Mouse (Mus musculus): ENCODE data around the gene Tet2. TPM values are rescaled to one million over a fixed set of nuclear protein-coding genes. Genes with fewer than 3 reads are reported as not detected.

Tet2 gene
- polyA plus RNA-seq, 1 experiment from 2014 or later, result 15.0 TPM

GRCm38 (mm10) chr3:133525578-133525977, 19.4 kb downstream of the Tet2 start:
- H3K36me3 ChIP-seq, result peaks cover 2% of the 10 kb centered on the region; the same call in 1 of the 2 replicates
- H3K9me3 ChIP-seq (replicated peaks), result no peaks in the 10 kb centered on the region
- no peak overlapping the region for H3K27ac ChIP-seq
- 84% methylated on average over 1 of the region's 1 CpGs for WGBS
- H3K4me1 ChIP-seq, result no peaks in the 10 kb centered on the region
- H3K27me3 ChIP-seq (ENCODE audit: low read depth, poor library complexity, severe bottlenecking), result no peaks in the 10 kb centered on the region
- DNase-seq (ENCODE audit: low spot score), result no peak
- H3K4me3 ChIP-seq, result no peak overlapping the region

DNA sequence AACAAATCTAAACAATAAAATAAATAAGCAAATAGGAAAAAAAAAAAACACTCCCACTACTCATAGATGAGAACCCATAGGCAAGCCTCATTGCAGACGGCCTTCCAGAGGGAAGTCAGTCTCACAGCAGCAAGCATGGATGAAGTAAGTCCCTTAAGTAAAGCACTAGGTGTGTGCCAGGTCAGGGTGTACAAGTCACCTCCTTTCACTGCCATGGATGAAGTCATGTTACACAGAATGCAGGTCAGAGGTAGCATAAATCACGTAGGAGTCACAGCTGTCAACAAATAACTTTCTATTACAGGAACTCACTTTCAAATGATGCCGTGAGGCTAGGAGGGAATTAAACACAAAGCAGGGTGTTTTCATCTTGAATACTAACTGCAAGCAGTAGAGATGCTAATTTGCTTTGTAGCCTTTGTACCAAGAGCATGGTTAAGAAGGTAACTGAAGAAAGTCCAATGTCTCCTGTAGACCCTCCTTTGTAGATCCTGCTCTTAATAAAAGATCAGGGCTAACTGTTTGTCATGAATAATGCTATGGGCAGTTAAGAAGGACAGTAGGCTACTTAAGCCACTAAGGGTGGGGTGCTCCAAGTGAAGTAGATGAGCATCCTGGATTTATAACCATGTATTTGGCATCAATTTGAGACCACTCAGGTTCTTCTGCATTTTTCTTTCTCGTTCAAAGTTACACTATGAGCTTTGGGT, 20.4 kb downstream of the Tet2 start:
- no peak for DNase-seq (ENCODE audit: low spot score)
- H3K4me3 ChIP-seq, result no peak overlapping the region
- WGBS, result 85% methylated on average over 4 of the region's 4 CpGs

GRCm38 (mm10) chr3:133523191-133523590, 21.7 kb downstream of the Tet2 start:
- DNase-seq (ENCODE audit: low spot score), result no peak
- Histone ChIP-seq H3K27me3 (ENCODE audit: low read depth, poor library complexity, severe bottlenecking) (no peaks in the 10 kb centered on the region), H3K36me3 (peaks cover 2% of the 10 kb centered on the region; the same call in 1 of the 2 replicates), H3K4me3 (no peak overlapping the region), H3K27ac (no peak overlapping the region), H3K9me3 (replicated peaks) (no peaks in the 10 kb centered on the region), H3K4me1 (no peaks in the 10 kb centered on the region)
- 93% methylated on average over 6 of the region's 6 CpGs for WGBS

More for the DNA sequence above, 20.4 kb downstream of the Tet2 start:
- Histone ChIP-seq H3K36me3 (peaks cover 2% of the 10 kb centered on the region; the same call in 1 of the 2 replicates), H3K27me3 (ENCODE audit: low read depth, poor library complexity, severe bottlenecking) (no peaks in the 10 kb centered on the region), H3K27ac (no peak overlapping the region), H3K4me1 (no peaks in the 10 kb centered on the region), H3K9me3 (replicated peaks) (no peaks in the 10 kb centered on the region)

GRCm38 (mm10) chr3:133522289-133522688, 22.6 kb downstream of the Tet2 start:
- peaks cover 3% of the 10 kb centered on the region; the same call in 1 of the 2 replicates for H3K36me3 ChIP-seq
- no peaks in the 10 kb centered on the region for H3K4me1 ChIP-seq
- WGBS, result 84% methylated on average over 7 of the region's 7 CpGs
- no peak overlapping the region for H3K4me3 ChIP-seq
- H3K27ac ChIP-seq, result no peak overlapping the region
- H3K9me3 ChIP-seq (replicated peaks), result no peaks in the 10 kb centered on the region
- no peak for DNase-seq (ENCODE audit: low spot score)
- H3K27me3 ChIP-seq (ENCODE audit: low read depth, poor library complexity, severe bottlenecking), result no peaks in the 10 kb centered on the region

GRCm38 (mm10) chr3:133518801-133519200, 26.1 kb downstream of the Tet2 start:
- H3K27me3 ChIP-seq (ENCODE audit: low read depth, poor library complexity, severe bottlenecking), result no peaks in the 10 kb centered on the region
- H3K4me1 ChIP-seq, result no peaks in the 10 kb centered on the region
- H3K9me3 ChIP-seq (replicated peaks), result no peaks in the 10 kb centered on the region
- H3K4me3 ChIP-seq, result no peak overlapping the region
- H3K27ac ChIP-seq, result no peak overlapping the region
- H3K36me3 ChIP-seq, result peaks cover 26% of the 10 kb centered on the region
- WGBS, result 89% methylated on average over 3 of the region's 3 CpGs
- DNase-seq (ENCODE audit: low spot score), result no peak

GRCm38 (mm10) chr3:133518116-133518515, 26.8 kb downstream of the Tet2 start:
- H3K4me3 ChIP-seq, result no peak overlapping the region
- WGBS, result 92% methylated on average over 6 of the region's 6 CpGs

DNA sequence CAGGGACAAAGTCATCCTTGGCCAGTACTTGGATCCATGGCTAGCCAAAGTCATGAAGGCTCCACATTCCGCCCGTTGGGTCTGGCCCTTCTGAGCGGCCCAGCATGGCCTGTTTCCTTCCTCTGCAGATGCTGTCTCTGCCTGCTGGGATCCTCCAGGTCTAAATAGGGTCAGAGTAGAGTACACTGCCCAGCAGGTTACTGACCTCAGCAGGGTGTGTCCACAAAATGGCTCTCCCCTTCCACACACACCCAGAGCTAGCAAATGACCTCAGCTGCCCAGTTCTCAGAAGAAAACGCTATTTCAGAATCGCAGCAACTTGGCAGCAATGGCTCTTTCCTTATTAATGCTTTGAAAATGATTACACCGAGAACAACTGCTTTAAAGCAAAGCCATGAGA, 27.5 kb downstream of the Tet2 start:
- DNase-seq (ENCODE audit: low spot score), result no peak
- no peaks in the 10 kb centered on the region for H3K27me3 ChIP-seq (ENCODE audit: low read depth, poor library complexity, severe bottlenecking)
- H3K4me3 ChIP-seq, result no peak overlapping the region
- H3K36me3 ChIP-seq, result peaks cover 37% of the 10 kb centered on the region
- 92% methylated on average over 6 of the region's 6 CpGs for WGBS
- H3K4me1 ChIP-seq, result no peaks in the 10 kb centered on the region
- H3K27ac ChIP-seq, result no peak overlapping the region
- no peaks in the 10 kb centered on the region for H3K9me3 ChIP-seq (replicated peaks)

More at GRCm38 (mm10) chr3:133518116-133518515, 26.8 kb downstream of the Tet2 start:
- no peaks in the 10 kb centered on the region for H3K27me3 ChIP-seq (ENCODE audit: low read depth, poor library complexity, severe bottlenecking)
- DNase-seq (ENCODE audit: low spot score), result no peak
- H3K4me1 ChIP-seq, result no peaks in the 10 kb centered on the region
- H3K9me3 ChIP-seq (replicated peaks), result no peaks in the 10 kb centered on the region
- H3K36me3 ChIP-seq, result peaks cover 32% of the 10 kb centered on the region
- H3K27ac ChIP-seq, result no peak overlapping the region

DNA sequence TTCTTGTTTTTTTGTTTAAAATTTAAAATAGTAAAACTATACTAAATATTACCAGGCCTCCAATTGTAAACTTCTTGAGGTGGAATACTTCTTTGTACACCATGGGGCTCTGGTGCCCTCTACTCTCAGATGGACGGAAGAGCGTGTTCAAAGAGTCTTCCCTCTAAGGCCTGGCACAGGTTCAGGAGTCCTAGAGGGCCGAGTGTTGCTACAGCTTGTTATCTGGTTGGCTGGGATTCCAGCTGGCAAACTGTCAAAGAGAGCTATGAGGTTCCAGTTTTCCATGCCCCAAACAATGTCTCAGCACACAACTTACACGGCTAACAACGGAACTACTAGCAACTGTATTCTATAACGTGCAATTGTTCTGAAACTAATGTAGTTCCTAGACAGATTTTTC, 28.8 kb downstream of the Tet2 start:
- no peak overlapping the region for H3K27ac ChIP-seq
- H3K36me3 ChIP-seq, result peaks cover 50% of the 10 kb centered on the region
- no peak overlapping the region for H3K4me3 ChIP-seq
- no peaks in the 10 kb centered on the region for H3K9me3 ChIP-seq (replicated peaks)
- no peaks in the 10 kb centered on the region for H3K27me3 ChIP-seq (ENCODE audit: low read depth, poor library complexity, severe bottlenecking)
- WGBS, result 96% methylated on average over 6 of the region's 6 CpGs
- DNase-seq (ENCODE audit: low spot score), result no peak
- H3K4me1 ChIP-seq, result no peaks in the 10 kb centered on the region

DNA sequence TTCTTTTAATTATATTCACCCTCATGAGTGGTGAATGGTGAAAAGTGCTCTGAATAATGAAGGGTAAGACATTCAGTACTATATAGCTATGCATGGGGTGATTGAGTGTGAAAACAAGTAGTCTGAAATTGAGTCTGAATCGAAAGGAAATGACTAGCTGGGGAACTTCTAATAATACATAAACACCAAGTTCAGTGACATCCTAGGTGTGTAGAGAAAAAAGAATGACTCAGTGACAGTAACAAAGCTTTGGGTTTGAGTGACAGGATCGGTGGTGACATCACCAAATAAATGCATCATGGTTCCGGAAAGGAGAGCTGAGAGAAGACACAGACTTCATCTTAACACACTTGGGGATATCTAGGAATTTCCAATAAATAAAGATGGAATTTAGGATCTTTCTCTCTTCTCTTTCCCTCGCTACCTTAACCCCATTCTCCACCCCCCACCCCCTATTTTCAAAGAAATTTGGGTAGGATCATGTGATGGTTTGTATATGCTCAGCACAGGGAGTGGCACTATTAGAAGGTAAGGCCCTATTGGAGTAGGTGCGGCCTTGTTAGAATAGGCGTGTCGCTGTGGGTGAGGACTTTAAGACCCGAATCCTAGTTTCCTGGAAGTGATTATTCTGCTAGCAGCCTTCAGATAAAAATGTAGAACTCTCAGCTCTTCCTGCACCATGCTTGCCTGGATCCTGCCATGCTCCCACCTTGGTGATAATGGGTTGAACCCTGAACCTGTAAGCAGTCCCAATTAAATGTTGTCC, 29.6 kb downstream of the Tet2 start:
- DNase-seq (ENCODE audit: low spot score), result no peak
- Histone ChIP-seq H3K36me3 (peaks cover 54% of the 10 kb centered on the region), H3K27me3 (ENCODE audit: low read depth, poor library complexity, severe bottlenecking) (no peaks in the 10 kb centered on the region), H3K9me3 (replicated peaks) (no peaks in the 10 kb centered on the region), H3K27ac (no peak overlapping the region), H3K4me3 (no peak overlapping the region), H3K4me1 (no peaks in the 10 kb centered on the region)
- WGBS, result 92% methylated on average over 8 of the region's 8 CpGs

DNA sequence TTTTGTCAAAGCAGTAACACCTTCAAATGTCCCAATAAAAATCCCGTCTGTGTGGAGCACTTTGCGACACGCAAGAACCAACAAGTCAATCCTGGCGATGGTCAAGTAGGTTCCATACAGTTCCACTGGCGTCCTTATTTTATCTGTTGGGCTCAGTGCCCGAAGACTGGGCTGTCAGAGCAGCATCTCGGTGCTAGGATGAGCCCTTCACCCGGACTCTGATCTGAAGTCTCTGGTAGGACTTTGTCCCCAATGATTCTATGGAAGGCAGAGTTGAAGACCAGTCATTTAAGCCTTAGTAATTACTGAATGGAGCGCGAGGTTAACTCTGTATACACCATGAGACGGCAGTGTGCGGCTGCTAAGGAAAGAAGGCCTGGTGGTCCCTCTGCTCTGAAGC, 30.6 kb downstream of the Tet2 start:
- no peaks in the 10 kb centered on the region for H3K9me3 ChIP-seq (replicated peaks)
- no peak overlapping the region for H3K27ac ChIP-seq
- no peak overlapping the region for H3K4me3 ChIP-seq
- peaks cover 54% of the 10 kb centered on the region for H3K36me3 ChIP-seq
- no peak for DNase-seq (ENCODE audit: low spot score)
- no peaks in the 10 kb centered on the region for H3K27me3 ChIP-seq (ENCODE audit: low read depth, poor library complexity, severe bottlenecking)
- no peaks in the 10 kb centered on the region for H3K4me1 ChIP-seq
- 95% methylated on average over 12 of the region's 12 CpGs for WGBS

DNA sequence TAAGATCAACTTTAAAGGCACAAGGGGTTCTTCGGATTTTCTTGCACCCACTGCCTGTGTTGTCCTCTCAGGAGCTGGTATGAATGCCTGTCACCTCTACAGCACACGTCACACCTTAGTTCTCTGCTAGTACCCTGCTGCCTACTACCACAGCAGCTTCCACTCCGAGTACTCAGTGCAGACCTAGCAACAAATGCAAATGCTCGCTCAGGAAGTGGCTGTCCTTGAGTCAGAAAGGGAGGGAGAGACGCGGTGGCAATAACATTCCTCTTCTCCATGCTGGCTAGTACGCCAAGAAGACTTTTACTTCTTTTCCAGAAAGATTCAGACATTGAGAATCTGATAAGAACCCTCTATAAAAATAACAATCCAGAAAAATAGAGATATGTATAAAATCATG, 31.5 kb downstream of the Tet2 start:
- H3K36me3 ChIP-seq, result peaks cover 54% of the 10 kb centered on the region

GRCm38 (mm10) chr3:133510368-133510767, 34.6 kb downstream of the Tet2 start:
- Histone ChIP-seq H3K36me3 (peaks cover 42% of the 10 kb centered on the region), H3K4me3 (no peak overlapping the region), H3K9me3 (replicated peaks) (no peaks in the 10 kb centered on the region), H3K27ac (no peak overlapping the region), H3K27me3 (ENCODE audit: low read depth, poor library complexity, severe bottlenecking) (no peaks in the 10 kb centered on the region), H3K4me1 (no peaks in the 10 kb centered on the region)
- DNase-seq (ENCODE audit: low spot score), result no peak
- WGBS, result 89% methylated on average over 4 of the region's 4 CpGs

More for the DNA sequence above, 31.5 kb downstream of the Tet2 start:
- Histone ChIP-seq H3K9me3 (replicated peaks) (no peaks in the 10 kb centered on the region), H3K4me1 (no peaks in the 10 kb centered on the region), H3K27ac (no peak overlapping the region), H3K27me3 (ENCODE audit: low read depth, poor library complexity, severe bottlenecking) (no peaks in the 10 kb centered on the region), H3K4me3 (no peak overlapping the region)
- DNase-seq (ENCODE audit: low spot score), result no peak
- 85% methylated on average over 7 of the region's 7 CpGs for WGBS

GRCm38 (mm10) chr3:133509796-133510195, 35.1 kb downstream of the Tet2 start:
- H3K4me3 ChIP-seq, result no peak overlapping the region
- H3K4me1 ChIP-seq, result no peaks in the 10 kb centered on the region
- no peaks in the 10 kb centered on the region for H3K9me3 ChIP-seq (replicated peaks)
- H3K36me3 ChIP-seq, result peaks cover 40% of the 10 kb centered on the region
- 92% methylated on average over 2 of the region's 2 CpGs for WGBS
- DNase-seq (ENCODE audit: low spot score), result no peak
- no peaks in the 10 kb centered on the region for H3K27me3 ChIP-seq (ENCODE audit: low read depth, poor library complexity, severe bottlenecking)
- no peak overlapping the region for H3K27ac ChIP-seq
